Mouse (Mus musculus): ENCODE measurements around the gene Usp49.

DNA sequence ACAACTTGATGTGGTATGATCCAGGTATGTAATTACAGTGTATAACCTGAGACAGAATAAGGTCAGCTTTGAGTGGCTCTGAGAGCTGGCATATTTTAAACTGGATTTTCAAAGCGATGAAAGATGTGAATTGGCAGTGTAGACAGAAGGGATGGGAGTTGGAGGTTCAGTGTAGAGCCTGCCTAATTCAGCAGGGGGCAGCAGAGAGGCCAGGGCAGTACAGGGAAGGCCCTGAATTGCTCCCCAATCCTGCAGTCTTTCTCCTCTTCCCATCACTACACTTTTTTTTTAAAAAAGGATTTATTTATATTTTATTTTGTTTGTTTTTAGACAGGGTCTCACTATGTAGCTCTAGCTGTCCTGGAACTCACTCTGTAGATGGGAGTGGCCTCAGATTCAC lies 16.5 kb upstream of the Usp49 start:
- peak; percentile 66; the same call in 1 of the 2 replicates for TF ChIP-seq CTCF (IDR thresholded peaks at IDR 0.05; ENCODE audit: extremely low read depth, insufficient read depth, insufficient read length, insufficient replicate concordance)
- no peak for TF ChIP-seq POLR2A (IDR thresholded peaks at IDR 0.05; ENCODE audit: low read depth, low read length)

Data from spleen, adult 2 months (tissue).